Mouse (Mus musculus): ENCODE results near the gene Atp1a3. TPM values are rescaled to one million over a fixed set of nuclear protein-coding genes. Genes with fewer than 3 reads are reported as not detected.

Atp1a3 gene
- total RNA-seq, 2 experiments from 2014 or later: 4.9 to 11.5 TPM

DNA sequence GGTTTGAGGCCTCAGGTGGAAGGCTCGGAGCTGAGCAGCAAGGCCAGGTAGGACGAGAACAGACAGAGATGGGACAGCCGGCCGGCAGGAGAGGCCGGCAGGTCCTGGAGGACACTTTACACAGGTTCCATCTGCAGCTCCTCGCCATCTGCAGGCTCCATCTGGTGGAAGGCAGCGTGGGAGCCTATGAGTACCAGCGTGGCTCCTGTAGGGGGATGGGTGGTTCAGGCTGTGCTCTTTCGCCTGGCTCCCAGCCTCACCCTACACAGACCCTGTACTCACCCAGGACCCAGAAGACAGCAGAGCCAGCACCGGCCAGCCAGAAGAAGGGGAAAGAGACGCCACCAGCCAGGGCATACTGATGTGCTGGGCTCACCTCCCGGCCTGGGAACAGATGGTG is 36.0 kb downstream of the Atp1a3 start:
- ATAC-seq (replicated peaks; ENCODE audit: low FRiP score, poor library complexity, severe bottlenecking): no peak

DNA sequence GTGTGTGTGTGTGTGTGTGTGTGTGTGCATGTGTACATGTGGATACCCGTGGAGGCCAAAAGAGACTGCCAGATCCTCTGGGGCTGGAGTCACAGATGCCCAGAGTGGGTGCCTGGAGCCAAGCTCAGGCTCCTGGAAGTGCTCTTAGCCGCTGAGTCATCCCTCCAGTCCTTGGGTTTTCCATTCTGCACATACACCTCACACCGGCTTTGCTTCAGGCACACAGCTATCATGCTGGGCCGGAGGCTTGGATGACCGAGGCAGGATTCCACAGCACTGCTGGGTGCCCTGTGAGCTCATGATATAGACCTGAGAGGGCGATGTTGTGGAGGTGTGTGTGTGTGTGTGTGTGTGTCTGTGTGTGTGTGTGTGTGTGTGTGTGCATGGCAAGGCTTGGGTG is 37.3 kb downstream of the Atp1a3 start:
- no peak for ATAC-seq (replicated peaks; ENCODE audit: low FRiP score, poor library complexity, severe bottlenecking)

GRCm38 (mm10) chr7:24967966-24968365 is 37.8 kb downstream of the Atp1a3 start:
- ATAC-seq (replicated peaks; ENCODE audit: low FRiP score, poor library complexity, severe bottlenecking): no peak

DNA sequence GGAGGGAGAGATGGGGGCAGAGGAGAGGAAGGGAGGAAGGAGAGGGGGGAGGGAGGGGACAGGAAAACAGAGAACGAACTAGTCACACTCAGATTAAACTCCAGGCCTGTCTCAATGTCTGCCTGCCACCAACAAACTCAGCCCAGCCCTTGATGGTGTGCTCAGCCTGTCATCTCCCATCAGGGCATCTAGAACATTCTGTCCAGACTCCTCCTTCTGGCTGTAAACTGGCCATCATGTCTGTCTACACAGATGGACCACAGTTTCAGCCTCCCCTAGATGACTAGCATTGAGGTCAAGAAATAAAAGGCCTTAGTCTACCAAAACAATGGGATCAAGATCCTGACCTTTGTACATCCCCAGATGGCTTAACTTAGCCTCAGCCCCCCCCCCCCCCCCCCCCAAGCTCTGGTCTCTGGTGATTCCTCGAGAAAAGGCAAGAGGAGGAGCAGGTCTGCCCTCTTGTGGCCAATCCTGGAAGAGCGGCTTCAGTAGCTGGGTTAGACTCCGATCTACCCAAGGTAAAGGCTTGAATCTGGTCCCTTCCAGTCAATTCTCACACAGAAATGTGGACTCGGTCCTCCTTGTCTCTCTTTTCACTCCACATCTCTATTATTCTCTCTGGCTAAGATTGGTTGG is 40.7 kb downstream of the Atp1a3 start:
- ATAC-seq (replicated peaks; ENCODE audit: low FRiP score, poor library complexity, severe bottlenecking): 0 out of 2 replicates have a peak, but pooled peaks have one; percentile 60

GRCm38 (mm10) chr7:24964288-24964687 is 41.5 kb downstream of the Atp1a3 start:
- ATAC-seq (replicated peaks; ENCODE audit: low FRiP score, poor library complexity, severe bottlenecking): no peak

GRCm38 (mm10) chr7:24955226-24955625 is 50.5 kb downstream of the Atp1a3 start:
- ATAC-seq (replicated peaks; ENCODE audit: low FRiP score, poor library complexity, severe bottlenecking): no peak

DNA sequence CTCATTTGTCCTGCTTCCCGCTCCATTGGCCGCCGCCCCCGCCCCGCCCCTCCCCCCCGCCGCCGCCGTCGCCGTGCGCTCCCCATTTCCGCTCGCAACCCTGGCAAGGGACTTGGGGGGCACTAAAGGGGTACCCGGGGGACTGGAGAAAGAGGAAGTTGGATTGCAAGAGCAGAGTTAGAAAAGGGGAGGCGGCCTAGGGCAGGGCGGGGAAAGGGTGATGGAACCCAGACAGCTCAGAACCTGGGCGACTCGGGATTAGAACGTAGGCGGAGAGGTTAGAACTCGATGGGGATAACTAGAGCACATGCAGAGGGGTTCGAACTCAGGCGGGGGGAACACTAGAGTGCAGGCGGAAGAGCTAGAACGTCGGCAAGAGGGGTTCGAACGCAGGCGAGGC is 51.3 kb downstream of the Atp1a3 start:
- no peak for ATAC-seq (replicated peaks; ENCODE audit: low FRiP score, poor library complexity, severe bottlenecking)

- ATAC-seq (replicated peaks; ENCODE audit: low FRiP score, poor library complexity, severe bottlenecking): no peak
Observed at GRCm38 (mm10) chr7:24953966-24954365, 51.8 kb downstream of the Atp1a3 start.

DNA sequence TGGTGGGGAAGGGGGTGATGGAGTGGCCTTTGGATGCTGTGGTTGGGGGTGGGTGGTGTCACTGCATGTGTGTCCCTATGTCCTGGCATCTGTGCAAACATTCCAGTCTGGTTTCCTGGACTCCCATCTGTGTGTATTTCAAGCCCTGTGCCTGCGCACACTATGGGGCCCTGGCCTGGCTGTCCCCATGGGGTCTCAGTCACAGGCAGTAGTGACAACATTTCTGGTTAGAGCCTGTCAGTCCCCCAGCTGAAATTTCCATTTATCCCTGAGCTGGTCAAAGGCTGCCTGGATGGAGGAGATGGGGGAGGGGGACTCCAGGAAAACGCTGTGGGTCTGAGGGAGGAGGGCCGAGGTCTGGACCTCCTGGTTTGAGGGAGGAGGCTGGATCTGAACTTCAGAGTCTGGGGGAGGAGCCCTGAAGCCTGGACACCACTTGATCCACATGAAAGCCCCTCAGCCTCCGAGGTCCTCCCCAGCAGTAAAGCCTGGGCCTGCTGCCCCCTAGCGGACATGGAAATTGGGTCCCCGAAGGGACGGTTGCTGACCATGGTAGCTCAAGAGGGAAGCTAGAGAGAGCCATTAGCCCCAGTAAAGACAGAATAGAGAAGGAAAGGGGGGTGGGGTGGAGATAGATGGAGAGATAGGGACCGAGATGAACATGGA is 55.7 kb downstream of the Atp1a3 start:
- peak; percentile 51; the same call in 1 of the 2 replicates for ATAC-seq (replicated peaks; ENCODE audit: low FRiP score, poor library complexity, severe bottlenecking)

- no peak for ATAC-seq (replicated peaks; ENCODE audit: low FRiP score, poor library complexity, severe bottlenecking)
Observed at GRCm38 (mm10) chr7:24948774-24949173, 57.0 kb downstream of the Atp1a3 start.

GRCm38 (mm10) chr7:24947316-24948048 is 58.3 kb downstream of the Atp1a3 start:
- no peak for ATAC-seq (replicated peaks; ENCODE audit: low FRiP score, poor library complexity, severe bottlenecking)

DNA sequence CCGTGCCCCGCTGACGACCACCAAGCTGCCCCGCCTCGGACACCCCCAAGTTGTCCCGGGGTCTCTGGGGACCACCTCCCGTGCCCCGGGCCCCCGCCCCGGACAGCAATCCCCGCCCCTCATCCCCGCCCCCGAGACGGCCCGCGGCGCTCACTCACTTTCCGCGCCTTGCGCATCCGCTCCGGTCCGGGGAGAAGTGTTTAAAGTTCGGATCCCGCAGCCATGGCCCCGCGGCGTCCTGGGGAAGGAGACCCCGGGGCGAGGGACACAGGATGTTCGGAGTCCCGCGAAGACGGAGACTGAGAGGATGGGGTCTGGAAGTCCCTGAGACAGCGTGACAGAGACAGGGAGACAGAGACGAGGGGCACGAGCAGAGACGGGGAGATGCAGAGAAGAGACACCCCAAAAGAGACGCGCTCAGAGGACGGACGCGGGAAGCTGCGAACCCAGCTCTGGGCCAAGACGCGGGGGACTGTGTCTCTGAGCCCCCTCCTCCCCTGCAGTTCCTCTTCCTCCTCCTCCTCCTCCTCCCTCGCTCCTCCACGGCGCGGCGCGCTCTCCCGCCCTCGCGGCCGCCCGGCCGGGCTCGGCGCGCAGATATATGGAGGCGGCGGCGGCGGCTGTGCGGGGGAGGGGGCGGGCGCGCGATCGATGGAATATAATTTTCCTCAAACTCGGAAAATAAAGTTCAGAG is 61.4 kb downstream of the Atp1a3 start, which contains the start of gene Gm4881:
Gm4881 (minus strand) TSS at position 238 of the 694 bp plus-strand sequence.
- ATAC-seq (replicated peaks; ENCODE audit: low FRiP score, poor library complexity, severe bottlenecking): no peak

- ATAC-seq (replicated peaks; ENCODE audit: low FRiP score, poor library complexity, severe bottlenecking): no peak
Observed at GRCm38 (mm10) chr7:24943641-24944040, 62.1 kb downstream of the Atp1a3 start.

DNA sequence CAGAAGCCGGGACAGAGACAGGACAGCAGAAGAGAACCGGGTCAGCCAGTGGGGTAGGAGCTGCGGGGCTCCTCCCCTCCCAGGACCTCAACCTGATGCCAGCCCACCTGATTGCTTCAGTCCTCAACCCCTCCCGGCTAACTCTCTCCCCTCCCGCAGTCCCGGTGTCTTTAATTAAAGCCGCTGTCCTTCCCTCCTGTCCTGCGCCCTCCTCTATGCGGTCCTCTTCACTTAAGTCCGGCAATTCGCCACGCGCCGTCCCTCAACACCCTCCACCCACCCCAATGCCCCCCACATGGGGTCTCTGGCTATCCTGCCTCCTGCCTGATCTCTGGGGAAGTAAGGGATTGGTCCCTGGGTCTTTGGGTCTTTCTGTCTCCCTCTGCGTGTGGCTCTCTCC is 74.1 kb downstream of the Atp1a3 start:
- no peak for ATAC-seq (replicated peaks; ENCODE audit: low FRiP score, poor library complexity, severe bottlenecking)

DNA sequence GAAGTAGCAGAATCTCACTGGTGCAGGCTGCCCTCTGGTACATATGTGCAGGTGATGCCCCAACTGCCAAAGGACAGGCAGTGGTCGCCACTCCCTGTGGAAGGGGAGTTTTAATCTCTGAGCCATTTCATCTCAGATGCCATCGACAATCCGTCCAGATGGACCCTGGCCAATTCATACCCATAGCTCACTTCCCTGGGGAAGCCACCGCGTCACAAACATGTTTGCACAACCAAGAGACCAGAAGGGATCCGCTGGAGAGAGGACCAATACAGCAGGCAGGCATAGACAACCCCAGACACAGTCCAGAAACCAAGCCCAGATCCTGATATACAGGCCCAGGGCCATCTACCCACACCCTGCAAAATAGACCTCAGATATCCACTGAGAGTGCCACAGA is 75.3 kb downstream of the Atp1a3 start:
- no peak for ATAC-seq (replicated peaks; ENCODE audit: low FRiP score, poor library complexity, severe bottlenecking)

Other genes with a start within 250 kb of the Atp1a3 start
- 66.3 and 90.3 TPM in 2 replicates for gene Cd177, start 245.6 kb downstream of the Atp1a3 start, total RNA-seq (2015; ENCODE audit: low replicate concordance)
- 93.1 and 113 TPM in 2 replicates for gene Cd177, start 245.6 kb downstream of the Atp1a3 start, total RNA-seq (2017; ENCODE audit: low replicate concordance)
- gene Ceacam10, start 228.8 kb downstream of the Atp1a3 start, total RNA-seq (2015; ENCODE audit: low replicate concordance): 5.4 and 9.2 TPM in 2 replicates
- 3.9 and 9.7 TPM in 2 replicates for gene Ceacam10, start 228.8 kb downstream of the Atp1a3 start, total RNA-seq (2017; ENCODE audit: low replicate concordance)
- not detected in 2 replicates for gene Gm9844, start 143.7 kb downstream of the Atp1a3 start, total RNA-seq (2015; ENCODE audit: low replicate concordance)
- 1.4 TPM in 1 of 2 replicates, not detected in the other for gene Gm9844, start 143.7 kb downstream of the Atp1a3 start, total RNA-seq (2017; ENCODE audit: low replicate concordance)
- not detected in 2 replicates for gene Lypd4, start 136.0 kb downstream of the Atp1a3 start, total RNA-seq (2015; ENCODE audit: low replicate concordance)
- not detected in 2 replicates for gene Lypd4, start 136.0 kb downstream of the Atp1a3 start, total RNA-seq (2017; ENCODE audit: low replicate concordance)
- gene Dmrtc2, start 135.9 kb downstream of the Atp1a3 start, total RNA-seq (2015; ENCODE audit: low replicate concordance): not detected in 2 replicates
- gene Dmrtc2, start 135.9 kb downstream of the Atp1a3 start, total RNA-seq (2017; ENCODE audit: low replicate concordance): not detected in 2 replicates
- gene Rps19, start 121.6 kb downstream of the Atp1a3 start, total RNA-seq (2015; ENCODE audit: low replicate concordance): 474 and 634 TPM in 2 replicates
- 204 and 237 TPM in 2 replicates for gene Rps19, start 121.6 kb downstream of the Atp1a3 start, total RNA-seq (2017; ENCODE audit: low replicate concordance)
- 0.84 and 0.96 TPM in 2 replicates for gene Cd79a, start 108.6 kb downstream of the Atp1a3 start, total RNA-seq (2015; ENCODE audit: low replicate concordance)
- 0.43 TPM in 1 of 2 replicates, not detected in the other for gene Cd79a, start 108.6 kb downstream of the Atp1a3 start, total RNA-seq (2017; ENCODE audit: low replicate concordance)
- 39.7 and 42.3 TPM in 2 replicates for gene Arhgef1, start 103.0 kb downstream of the Atp1a3 start, total RNA-seq (2015; ENCODE audit: low replicate concordance)
- gene Arhgef1, start 103.0 kb downstream of the Atp1a3 start, total RNA-seq (2017; ENCODE audit: low replicate concordance): 25.0 and 31.2 TPM in 2 replicates
- gene Gm4881, start 61.5 kb downstream of the Atp1a3 start, total RNA-seq (2015; ENCODE audit: low replicate concordance): not detected in 2 replicates
- not detected in 2 replicates for gene Gm4881, start 61.5 kb downstream of the Atp1a3 start, total RNA-seq (2017; ENCODE audit: low replicate concordance)
- 11.7 and 35.0 TPM in 2 replicates for gene Rabac1, start 33.2 kb downstream of the Atp1a3 start, total RNA-seq (2015; ENCODE audit: low replicate concordance)
- gene Rabac1, start 33.2 kb downstream of the Atp1a3 start, total RNA-seq (2017; ENCODE audit: low replicate concordance): 11.0 and 11.3 TPM in 2 replicates
- gene Grik5, start 66.4 kb upstream of the Atp1a3 start, total RNA-seq (2015; ENCODE audit: low replicate concordance): 4.0 and 8.1 TPM in 2 replicates
- gene Grik5, start 66.4 kb upstream of the Atp1a3 start, total RNA-seq (2017; ENCODE audit: low replicate concordance): 6.6 and 14.4 TPM in 2 replicates
- gene Zfp574, start 66.6 kb upstream of the Atp1a3 start, total RNA-seq (2015; ENCODE audit: low replicate concordance): 1.9 and 2.7 TPM in 2 replicates
- gene Zfp574, start 66.6 kb upstream of the Atp1a3 start, total RNA-seq (2017; ENCODE audit: low replicate concordance): 2.0 and 2.1 TPM in 2 replicates
- 3.1 and 4.8 TPM in 2 replicates for gene Pou2f2, start 173.8 kb upstream of the Atp1a3 start, total RNA-seq (2015; ENCODE audit: low replicate concordance)
- gene Pou2f2, start 173.8 kb upstream of the Atp1a3 start, total RNA-seq (2017; ENCODE audit: low replicate concordance): 0.56 and 1.2 TPM in 2 replicates
- gene Dedd2, start 214.7 kb upstream of the Atp1a3 start, total RNA-seq (2015; ENCODE audit: low replicate concordance): 53.8 and 59.1 TPM in 2 replicates
- gene Dedd2, start 214.7 kb upstream of the Atp1a3 start, total RNA-seq (2017; ENCODE audit: low replicate concordance): 164 and 194 TPM in 2 replicates
- 25.4 and 27.4 TPM in 2 replicates for gene Zfp526, start 215.5 kb upstream of the Atp1a3 start, total RNA-seq (2015; ENCODE audit: low replicate concordance)
- 33.7 and 37.7 TPM in 2 replicates for gene Zfp526, start 215.5 kb upstream of the Atp1a3 start, total RNA-seq (2017; ENCODE audit: low replicate concordance)
- 35.2 and 39.5 TPM in 2 replicates for gene Gsk3a, start 231.9 kb upstream of the Atp1a3 start, total RNA-seq (2015; ENCODE audit: low replicate concordance)
- gene Gsk3a, start 231.9 kb upstream of the Atp1a3 start, total RNA-seq (2017; ENCODE audit: low replicate concordance): 24.2 and 29.0 TPM in 2 replicates
- gene Erf, start 244.8 kb upstream of the Atp1a3 start, total RNA-seq (2015; ENCODE audit: low replicate concordance): 3.3 and 3.6 TPM in 2 replicates
- 2.4 and 2.6 TPM in 2 replicates for gene Erf, start 244.8 kb upstream of the Atp1a3 start, total RNA-seq (2017; ENCODE audit: low replicate concordance)